Mouse (Mus musculus) urinary bladder, postnatal 36 days (tissue): ENCODE results near the gene Il3ra.

ENCODE experiments used
- DNase-seq, 2 experiments: peaks; one replicate each; pipeline ENCODE4 v3.0.0; 2022; ENCODE audit warnings: low spot score in 2 of 2, mixed read lengths in 1 of 2

Gene Il3ra

DNA sequence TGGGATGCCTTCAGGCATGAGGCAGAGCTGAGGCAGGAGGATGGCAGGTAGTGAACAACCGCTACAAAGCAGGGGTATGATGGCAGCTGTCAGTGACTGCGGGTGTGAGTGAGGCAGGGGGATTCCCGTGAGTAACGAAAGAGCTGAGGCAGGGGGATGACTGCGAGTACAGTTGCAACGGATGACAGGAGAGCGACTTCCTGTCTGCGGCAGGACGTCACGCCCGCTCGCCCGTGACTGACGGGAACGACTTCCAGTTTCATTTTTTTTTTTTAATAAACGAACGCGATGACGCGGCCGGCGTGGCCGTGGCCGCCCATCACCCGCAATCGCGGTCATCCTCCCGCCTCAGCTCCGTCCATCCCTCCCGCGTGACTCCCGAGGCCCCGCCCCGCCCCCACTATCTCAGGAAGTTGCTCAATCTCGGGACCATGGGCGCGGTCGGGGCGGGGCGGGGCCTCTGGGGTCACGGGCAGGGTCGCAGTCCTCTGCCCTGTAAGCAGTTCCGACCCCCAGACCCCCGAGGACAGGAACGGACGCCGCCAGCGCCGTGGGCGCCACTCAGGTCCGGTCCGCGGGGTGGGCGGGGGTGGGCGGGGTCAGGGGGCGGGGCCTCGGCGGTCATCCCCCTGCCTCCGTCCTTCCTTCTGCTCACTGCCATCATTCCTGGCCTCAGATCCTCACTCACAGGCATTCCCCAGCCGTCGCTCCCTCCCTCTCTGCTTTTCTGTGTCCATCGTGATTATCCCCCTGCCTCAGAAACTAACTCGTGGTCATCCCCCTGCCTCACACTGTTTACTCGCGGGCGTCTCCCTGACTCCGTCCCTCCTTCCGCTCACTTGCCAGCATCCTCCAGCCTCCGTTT lies at the start of gene Il3ra:
Gene Il3ra (plus strand): TSS at position 328 of the 865 bp plus-strand sequence.
- peak; percentile 59 to 66 for DNase-seq

DNA sequence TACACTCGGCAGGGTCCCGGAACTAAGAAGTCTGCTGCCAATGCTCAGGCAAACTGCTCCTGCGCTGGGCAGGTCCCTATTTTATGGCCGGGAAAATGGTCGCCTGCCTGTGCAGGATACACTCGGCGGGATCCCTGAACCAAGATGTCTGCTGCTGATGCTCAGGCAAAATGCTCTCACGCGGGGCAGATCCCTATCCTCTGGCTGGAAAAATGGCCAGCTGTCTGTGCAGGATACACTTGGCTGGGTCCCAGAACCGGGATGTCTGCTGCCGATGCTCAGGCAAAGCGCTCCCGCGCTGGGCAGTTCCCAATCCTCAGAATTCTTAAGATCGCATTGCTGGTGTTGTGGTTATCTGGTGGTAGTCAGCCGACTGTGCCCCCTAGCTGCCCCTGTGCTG lies 37.1 kb upstream of the Il3ra start:
- DNase-seq, result no peak

DNA sequence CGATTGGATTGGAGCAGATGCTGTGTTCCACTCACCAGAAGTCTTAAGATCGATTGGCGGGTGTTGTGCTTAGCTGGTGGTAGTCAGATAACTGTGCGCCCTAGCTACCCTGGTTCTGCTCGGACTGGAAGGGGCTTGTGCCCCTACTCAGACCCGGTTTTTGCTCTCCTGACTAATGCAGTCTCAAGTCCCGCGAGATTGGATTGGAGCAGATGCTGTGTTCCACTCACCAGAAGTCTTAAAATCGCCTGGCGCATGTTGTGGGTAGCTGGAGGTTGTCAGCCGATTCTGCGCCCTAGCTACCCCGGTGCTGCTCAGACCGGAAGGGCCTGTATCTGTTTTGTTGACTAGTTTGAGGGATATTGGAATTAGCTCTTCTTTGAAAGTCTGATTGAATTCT lies 36.7 kb upstream of the Il3ra start:
- no peak for DNase-seq

DNA sequence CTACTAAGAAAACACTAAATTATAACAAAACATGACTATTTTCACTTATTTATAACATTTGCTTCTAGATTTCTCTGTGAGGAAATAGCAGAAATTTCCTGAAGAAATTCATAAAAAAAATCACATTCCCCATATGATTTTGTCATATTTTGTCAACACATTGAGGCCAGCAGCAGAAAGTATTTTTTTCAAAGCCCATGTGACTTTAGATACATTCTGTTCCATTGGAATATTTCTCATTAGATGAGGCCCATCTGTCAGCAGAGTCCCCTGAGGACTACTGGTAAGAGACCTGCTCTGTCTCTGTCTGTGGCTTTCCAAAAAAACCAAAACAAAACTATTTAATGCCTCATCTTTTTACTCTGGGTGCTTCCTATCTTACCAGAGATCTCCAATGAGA lies 23.5 kb upstream of the Il3ra start, which contains the start of gene Olfr31:
Gene Olfr31 (plus strand): TSS at position 301 of the 400 bp plus-strand sequence.
- DNase-seq, result no peak

DNA sequence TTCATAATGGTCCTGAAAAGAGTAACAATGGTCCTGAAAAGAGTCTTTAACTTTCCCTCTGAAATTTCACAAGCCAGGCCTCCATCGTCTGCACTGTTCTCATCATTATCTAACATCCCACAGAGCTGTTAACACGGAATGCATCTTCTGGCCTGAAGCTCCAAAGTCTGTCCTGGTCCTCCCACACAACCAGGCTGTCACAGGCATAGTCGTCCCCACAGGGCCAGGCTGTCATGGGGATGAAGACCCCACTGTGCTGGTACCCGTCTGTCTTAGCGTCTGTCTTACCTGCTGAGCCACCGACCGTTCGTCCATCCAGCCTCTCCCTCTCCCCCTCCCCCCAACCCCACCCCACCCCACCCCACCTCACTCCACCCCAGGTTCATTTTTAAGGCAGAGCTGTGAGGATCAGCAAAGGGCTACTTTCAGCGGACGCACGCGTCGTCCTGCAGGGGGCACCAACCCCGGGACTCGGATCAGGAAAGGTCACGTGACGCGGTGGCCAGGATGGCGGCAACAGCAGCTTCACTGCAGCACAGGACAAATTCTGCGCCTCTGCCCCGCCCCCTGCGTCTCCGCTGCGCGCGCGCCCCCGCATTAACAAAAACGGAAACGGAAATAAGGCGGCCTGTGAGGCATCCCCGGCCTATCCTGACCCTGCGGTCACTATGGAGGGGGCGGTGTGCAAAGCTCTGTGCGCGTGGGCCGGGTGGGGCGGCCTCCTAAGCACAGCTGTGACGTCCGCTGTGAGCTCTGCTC lies 783 bp upstream of the Il3ra start:
- peak; percentile 84 to 91 for DNase-seq

DNA sequence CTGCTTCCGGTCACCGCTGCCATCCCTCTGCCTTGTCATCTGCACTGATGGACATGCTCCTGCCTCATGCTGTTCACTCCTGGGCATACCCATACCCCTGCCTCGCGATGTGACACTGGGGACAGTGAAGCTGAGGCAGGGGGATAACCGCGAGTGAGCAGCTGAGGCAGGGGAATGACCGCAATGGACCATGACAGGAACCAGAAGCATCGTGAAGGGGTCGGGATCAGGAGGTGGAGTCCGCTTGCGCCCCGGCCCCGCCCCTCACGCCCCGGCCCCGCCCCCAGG lies 682 bp downstream of the Il3ra start:
- no peak for DNase-seq

DNA sequence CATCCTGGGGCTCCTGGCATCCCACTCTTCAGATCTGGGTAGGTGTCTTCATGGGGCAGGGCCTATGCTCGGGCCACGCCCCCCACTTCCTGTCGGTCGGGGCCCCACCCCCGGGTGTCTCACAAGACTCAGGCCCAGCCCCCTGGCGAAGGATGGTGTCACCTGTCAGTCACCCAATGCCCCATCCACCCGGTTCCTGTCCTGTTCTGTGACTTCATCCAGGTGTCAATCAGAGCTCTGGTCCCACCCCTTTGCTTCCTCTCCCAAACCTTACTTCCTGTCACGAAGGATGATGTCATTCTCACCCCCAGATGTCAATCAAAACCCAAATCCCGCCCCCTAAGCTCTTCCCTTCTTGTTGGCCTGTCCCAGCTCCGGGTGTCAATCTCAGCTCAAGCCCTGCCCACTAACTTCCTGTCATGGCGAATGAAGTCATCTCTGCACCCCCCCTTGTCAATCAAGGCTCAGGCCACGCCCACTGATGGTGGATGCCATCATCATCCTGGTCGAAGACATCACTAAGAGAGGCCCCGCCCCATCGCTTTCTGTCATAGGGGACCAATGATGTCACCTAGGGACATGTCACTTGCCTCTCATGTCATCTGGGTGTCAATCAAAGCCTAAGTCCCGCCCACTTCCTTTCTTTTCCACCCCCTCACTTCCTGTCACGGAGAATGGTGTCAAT lies 1.2 kb downstream of the Il3ra start:
- no peak for DNase-seq

DNA sequence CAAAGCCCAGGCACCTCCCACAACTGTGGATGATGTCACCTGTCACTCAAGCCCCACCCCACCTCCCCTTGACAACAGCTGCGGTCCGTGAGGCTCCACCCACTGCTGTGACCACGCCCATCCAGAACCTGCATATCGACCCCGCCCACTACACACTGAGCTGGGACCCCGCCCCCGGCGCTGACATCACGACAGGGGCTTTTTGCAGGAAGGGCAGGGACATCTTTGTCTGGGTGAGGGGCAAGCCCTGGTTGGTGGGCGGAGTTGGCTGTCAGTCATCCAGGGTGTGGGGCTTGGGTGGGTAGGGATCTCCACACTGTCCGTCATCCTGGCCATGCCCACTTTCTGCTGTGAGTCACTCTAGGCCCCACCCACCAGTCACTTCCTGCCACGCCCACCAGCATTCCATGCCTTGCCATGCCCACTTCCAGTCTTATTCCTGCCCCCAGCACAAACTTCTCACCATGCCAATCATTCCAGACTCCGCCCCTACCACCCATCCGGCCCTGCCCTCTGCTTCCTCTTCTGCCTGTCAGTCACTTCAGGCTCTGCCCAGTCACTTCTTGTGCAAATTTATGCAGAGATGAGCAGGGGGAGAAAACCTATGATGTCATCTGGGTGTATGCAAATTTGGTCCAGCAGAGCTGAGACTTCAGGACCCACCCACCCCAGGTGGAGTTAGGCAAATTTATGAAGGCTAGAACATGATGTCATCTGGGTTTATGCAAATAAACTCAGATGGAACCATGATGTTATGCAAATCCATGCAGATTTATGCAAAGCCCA lies 2.0 kb downstream of the Il3ra start:
- DNase-seq, result no peak

DNA sequence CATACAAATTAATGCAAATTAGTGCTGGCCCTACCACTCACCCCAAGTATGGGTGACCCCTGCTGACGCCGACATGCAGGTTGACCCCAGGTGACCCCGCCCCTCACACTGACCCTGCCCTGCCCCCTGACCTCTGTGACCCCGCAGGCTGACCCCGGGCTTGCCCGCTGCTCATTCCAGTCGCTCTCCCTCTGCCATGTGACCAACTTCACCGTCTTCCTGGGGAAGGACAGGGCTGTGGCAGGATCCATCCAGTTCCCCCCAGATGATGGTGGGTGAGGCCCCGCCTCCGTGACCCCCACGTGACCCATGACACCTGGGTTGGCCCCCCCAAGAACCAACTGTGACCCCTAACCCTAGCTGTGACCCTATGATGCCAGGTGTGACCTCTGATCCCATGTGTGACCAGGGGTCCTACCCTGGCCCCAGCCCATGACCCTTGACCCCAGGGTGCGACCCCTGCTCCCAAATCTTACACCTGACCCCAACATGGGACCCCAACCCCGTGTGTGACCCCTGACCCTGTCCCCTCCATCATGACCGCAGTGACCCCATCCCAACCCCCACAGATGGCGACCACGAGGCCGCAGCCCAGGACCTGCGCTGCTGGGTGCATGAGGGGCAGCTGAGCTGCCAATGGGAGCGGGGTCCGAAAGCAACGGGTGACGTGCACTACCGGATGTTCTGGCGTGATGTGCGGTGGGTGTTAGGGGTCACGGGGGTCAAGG lies 2.8 kb downstream of the Il3ra start:
- DNase-seq, result no peak

DNA sequence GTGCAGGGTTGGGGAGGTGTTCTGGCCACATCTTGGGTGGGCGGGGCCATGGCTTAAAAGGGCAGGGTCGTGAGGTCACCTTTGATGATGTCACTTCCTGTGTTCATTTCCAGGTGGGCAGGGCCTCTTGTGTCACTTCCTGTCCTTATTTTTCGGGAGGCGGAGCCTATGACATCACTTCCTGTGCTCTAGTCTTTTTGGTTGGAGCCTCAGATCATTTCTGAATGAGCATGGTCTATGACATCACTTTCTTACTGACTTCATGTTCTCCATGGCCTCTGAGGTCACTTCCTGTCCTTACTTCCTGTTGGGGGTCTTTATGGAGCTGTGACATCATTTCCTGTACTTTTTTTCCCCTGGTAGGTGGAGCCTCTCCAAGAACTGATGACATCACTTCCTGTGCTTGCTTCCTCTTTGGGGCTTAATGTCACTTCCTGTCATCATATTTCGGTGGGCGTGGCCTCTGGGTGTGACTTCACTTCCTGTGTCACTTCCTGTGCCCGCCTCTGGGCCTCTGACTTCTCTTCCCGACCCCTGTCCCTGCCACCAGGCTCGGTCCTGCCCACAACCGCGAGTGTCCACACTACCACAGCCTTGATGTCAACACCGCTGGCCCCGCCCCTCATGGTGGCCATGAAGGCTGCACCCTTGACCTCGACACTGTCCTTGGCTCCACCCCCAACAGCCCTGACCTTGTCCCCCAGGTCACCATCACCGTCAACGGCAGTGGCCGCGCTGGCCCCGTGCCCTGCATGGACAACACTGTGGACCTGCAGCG lies 3.6 kb downstream of the Il3ra start:
- no peak for DNase-seq

DNA sequence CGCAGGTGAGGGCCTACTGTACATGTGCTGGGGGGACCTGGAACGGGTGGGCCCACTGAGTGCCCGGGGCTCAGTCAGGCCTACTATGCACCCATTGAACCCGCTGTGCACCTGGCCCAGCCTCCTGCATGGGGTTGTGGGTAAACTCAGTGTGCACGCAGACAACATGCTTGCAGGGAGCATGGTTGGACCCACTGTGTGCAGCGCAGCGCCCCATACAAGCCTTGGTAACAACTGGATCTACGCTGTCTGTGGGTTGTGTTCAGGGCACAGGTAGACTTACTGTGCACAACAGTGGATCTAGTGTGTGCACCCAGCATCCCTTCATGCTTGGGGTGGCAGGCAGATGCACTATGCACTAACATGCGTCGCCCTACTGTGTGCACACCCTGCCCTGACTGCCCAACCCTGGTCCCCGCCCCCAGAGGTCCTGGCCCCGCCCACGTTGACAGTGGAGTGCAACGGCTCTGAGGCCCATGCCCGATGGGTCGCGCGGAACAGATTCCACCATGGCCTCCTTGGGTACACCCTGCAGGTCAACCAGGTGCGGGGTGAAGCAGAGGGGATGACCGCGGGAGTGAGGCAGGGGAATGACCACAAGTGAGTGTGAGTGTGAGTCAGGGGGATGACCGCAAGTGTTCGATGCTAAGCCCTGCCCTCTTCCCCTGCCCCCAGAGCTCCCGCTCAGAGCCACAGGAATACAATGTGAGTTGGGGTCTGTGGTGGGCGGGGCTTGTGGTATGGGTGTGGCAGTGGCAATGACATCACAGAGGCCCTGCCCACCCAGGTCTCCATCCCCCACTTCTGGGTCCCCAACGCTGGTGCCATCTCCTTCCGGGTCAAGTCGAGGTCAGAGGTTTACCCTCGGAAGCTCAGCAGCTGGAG lies 4.4 kb downstream of the Il3ra start:
- no peak for DNase-seq

DNA sequence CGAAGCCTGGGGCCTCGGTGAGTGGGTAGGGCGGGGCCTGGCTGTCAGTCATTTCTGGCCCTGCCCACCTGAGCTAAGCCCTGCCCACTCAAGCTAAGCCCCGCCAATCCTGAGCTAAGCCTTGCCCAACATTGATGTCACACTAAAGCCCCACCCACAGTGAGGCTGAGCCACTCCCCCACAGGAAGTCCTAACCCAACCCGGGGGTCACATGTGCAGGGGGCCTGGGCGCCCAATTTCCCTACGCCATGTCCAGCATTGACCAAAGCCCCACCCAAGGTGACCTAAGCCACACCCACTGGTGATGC lies 5.0 kb downstream of the Il3ra start:
- no peak for DNase-seq

DNA sequence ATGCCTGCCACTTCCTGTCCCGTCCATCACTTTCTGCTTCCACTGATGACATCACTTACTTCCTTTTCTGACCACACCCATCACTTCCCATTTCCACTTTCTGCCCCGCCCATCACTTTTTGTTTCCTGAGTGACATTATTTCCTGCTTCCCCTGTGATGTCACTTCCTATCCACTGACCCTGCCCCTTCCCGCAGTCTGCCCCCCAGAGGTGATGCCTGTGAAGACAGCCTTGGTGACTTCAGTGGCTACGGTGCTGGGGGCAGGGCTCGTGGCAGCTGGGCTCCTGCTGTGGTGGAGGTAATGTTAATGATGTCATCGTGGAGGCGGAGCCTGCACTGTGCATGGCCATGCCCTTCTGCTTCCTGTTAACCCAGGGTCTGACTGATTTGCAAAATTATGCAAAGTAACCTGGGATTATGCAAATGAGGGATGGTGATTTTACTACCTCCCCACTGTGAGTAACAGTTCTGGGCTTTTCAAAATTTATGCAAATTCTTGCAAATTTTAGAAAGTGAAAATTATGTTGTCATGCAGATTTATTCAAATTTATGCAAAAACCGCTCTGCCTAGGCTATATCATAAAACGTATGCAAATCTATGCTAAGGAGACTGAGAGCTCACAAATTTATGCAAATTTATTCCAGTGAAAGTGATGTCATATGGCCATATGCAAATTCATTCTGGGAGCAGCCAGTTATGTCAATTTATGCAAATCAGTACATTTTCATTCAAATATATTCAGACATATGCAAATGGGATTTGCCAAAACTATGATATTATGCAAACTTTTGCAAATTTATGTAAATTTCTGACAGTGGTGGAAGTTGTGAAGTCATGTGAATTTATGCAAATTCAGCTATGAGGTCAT lies 5.9 kb downstream of the Il3ra start:
- DNase-seq, result no peak

DNA sequence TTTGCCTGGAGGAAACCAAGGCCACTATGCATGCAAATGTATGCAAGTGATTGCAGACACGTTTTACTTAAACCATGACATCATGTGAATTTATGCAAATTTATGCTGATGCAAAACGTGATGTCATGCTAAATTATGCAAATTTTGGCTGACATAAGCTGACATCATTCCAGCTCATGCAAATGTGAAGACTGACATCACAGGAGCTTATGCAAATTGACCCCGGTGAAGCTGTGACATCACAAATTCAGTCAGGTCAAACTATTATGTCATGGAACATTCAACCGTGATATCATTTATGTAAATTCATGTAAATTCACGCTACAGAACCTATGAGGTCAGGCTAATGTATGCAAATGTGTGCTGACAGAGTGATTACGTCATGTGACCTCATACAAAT lies 6.5 kb downstream of the Il3ra start:
- DNase-seq, result no peak

DNA sequence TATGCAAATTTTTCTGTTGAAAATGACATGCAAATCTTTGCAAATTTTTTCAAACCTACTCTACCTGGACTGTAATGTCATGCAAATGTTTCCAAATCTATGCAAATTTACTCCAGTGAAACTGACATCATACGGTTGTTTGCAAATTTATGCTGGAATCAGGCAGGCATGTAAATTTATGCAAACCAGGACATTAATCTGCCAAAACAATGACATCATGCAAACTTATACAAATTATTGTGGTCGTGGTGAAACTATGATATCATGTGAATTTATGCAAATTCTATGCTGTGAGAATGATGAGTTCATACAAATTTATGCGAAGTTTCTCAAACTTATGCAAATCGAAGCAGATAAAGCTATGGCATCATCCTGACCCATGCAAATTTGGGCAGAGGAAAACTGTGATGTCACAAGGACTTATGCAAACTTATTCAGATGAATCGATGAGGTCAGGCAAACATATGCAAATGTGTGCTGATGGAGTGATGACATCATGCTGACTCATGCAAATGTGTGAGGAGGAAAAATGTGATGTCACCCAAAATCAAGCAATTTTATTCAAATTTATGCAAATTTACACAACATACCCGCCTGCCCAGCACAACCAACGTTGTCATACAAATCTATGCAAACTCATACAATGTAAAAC lies 7.1 kb downstream of the Il3ra start:
- no peak for DNase-seq

DNA sequence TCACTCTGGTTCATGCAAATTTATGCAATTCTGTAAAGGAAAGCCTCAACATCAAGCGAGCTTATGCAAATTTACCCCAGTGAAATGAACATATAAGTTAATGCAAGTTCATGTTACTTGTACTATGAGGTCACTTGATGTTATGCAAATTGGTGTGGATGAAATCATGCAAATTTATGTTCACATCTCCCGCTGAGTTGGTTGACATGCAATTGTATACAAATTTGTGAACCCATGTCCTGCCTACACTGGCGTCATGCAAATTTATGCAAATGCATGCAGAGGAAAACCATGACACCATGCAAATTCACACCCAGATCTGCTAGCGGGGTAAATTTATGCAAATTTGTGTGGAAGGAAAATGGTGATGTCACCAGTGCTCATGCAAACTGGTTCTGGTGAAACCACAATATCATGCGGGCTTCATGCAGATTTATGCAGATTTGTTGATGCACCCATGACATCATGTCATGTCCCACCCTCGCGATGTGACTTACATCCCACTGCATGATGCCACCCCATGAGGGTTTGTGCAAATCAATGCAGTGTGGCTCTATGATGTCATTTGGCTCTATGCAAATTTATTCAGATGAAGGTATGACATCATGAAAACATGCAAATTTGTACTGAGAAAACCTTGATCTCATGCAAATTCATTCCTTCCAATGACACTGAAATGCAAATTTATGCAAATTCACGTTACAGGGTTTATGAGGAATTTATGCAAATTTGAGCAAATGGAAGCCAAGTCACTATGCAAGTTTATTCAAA lies 7.8 kb downstream of the Il3ra start:
- DNase-seq, result no peak
